Mouse (Mus musculus) CH12.LX (cell line): Measurements from ENCODE around the gene BC051019. TPM values are rescaled to one million over a fixed set of nuclear protein-coding genes. Genes with fewer than 3 reads are reported as not detected.
A peak's percentile ranks its signal among the peaks of the same experiment; 100 is the strongest.

Experiments
- DNase-seq: peaks from one replicate; pipeline ENCODE4 v3.0.0-alpha.2; 2013; ENCODE audit errors: extremely low read depth
- H3K27ac ChIP-seq: 2 replicates; pipeline ENCODE4 v1.5.1; 2012; ENCODE audit warnings: low read depth, mild to moderate bottlenecking, control low read depth, moderate library complexity; ENCODE audit not compliant: insufficient read depth
- H3K27me3 ChIP-seq: replicated peaks from 2 replicates; pipeline ENCODE3; 2012; ENCODE audit warnings: inconsistent platforms
- H3K36me3 ChIP-seq, 2 experiments: replicated peaks in 1 of 2; 2 replicates each; pipeline versions ENCODE3 to v1.6.1; 2012; ENCODE audit warnings: inconsistent platforms in 1 of 2, low read length in 1 of 2, mild to moderate bottlenecking in 1 of 2, mixed read lengths in 1 of 2, moderate library complexity in 1 of 2; ENCODE audit not compliant: control insufficient read depth in 1 of 2, insufficient read depth in 1 of 2
- H3K4me1 ChIP-seq, 2 experiments: 2 replicates each; pipeline ENCODE4 v1.6.1; 2012; ENCODE audit warnings: inconsistent platforms in 1 of 2, moderate library complexity in 1 of 2; ENCODE audit not compliant: insufficient read depth in 2 of 2, control insufficient read depth in 1 of 2
- H3K4me2 ChIP-seq: 2 replicates; pipeline ENCODE4 v1.6.1; 2012; ENCODE audit warnings: low read depth, mild to moderate bottlenecking, control low read depth; ENCODE audit not compliant: poor library complexity, insufficient read depth, severe bottlenecking
- H3K4me3 ChIP-seq, 3 experiments: fragments of 150-350 bp in 1 of 3; sonication (generic) in 1 of 3; replicated peaks in 1 of 3; 2 replicates each; pipeline versions ENCODE3 to v1.5.1; 2011 to 2012; ENCODE audit warnings: low read depth in 2 of 3, low read length in 2 of 3, mild to moderate bottlenecking in 2 of 3, moderate library complexity in 2 of 3, control low read depth in 1 of 3, improper control_type of control experiment in 1 of 3, inconsistent platforms in 1 of 3, mixed read lengths in 1 of 3; ENCODE audit not compliant: poor library complexity in 1 of 3
- H3K79me2 ChIP-seq: replicated peaks from 2 replicates; pipeline ENCODE4 v1.6.1; 2012; ENCODE audit warnings: mild to moderate bottlenecking, moderate library complexity; ENCODE audit not compliant: control insufficient read depth, poor library complexity, insufficient read depth, severe bottlenecking; ENCODE audit errors: extremely low read depth
- H3K9ac ChIP-seq: 2 replicates; pipeline ENCODE4 v1.6.1; 2012; ENCODE audit warnings: low read depth, mild to moderate bottlenecking, control low read depth, moderate library complexity; ENCODE audit not compliant: insufficient read depth
- H3K9me3 ChIP-seq: replicated peaks from 2 replicates; pipeline ENCODE3; 2012; ENCODE audit warnings: low read length, inconsistent platforms, mixed read lengths
- CHD1 ChIP-seq: IDR thresholded peaks from 2 replicates; pipeline ENCODE4 v1.6.1; 2012; ENCODE audit warnings: low read depth, low read length, improper control_type of control experiment, inconsistent platforms
- CHD2 ChIP-seq: IDR thresholded peaks from 2 replicates; pipeline ENCODE4 v1.6.1; 2011; ENCODE audit warnings: low read length, improper control_type of control experiment
- ETS1 ChIP-seq: conservative IDR thresholded peaks from 2 replicates; pipeline ENCODE4 v1.6.1; 2012; ENCODE audit warnings: low read depth, mild to moderate bottlenecking, inconsistent platforms, low read length, improper control_type of control experiment, moderate library complexity
- IRF4 ChIP-seq: IDR thresholded peaks from 2 replicates; pipeline ENCODE4 v1.6.1; 2014; ENCODE audit warnings: low read depth, mild to moderate bottlenecking, inconsistent platforms, low read length, improper control_type of control experiment
- JUN ChIP-seq: IDR thresholded peaks from 2 replicates; pipeline ENCODE4 v1.6.1; 2011; ENCODE audit warnings: low read depth, mild to moderate bottlenecking, low read length, improper control_type of control experiment, moderate library complexity; ENCODE audit not compliant: insufficient read depth
- JUND ChIP-seq: conservative IDR thresholded peaks from 2 replicates; pipeline ENCODE4 v1.6.1; 2011; ENCODE audit warnings: low read depth, low read length, improper control_type of control experiment
- MAFK ChIP-seq: IDR thresholded peaks from 2 replicates; pipeline ENCODE4 v1.6.1; 2011; ENCODE audit warnings: low read length, improper control_type of control experiment; ENCODE audit not compliant: insufficient replicate concordance
- MAZ ChIP-seq: IDR thresholded peaks from 2 replicates; pipeline ENCODE4 v1.6.1; 2012; ENCODE audit warnings: low read depth, mild to moderate bottlenecking, inconsistent platforms, low read length, improper control_type of control experiment, moderate library complexity
- MEF2A ChIP-seq: IDR thresholded peaks from 2 replicates; pipeline ENCODE4 v1.6.1; 2014; ENCODE audit warnings: low read depth, mild to moderate bottlenecking, inconsistent platforms, low read length, improper control_type of control experiment, borderline replicate concordance
- NRF1 ChIP-seq: IDR thresholded peaks from 2 replicates; pipeline ENCODE4 v1.6.1; 2014; ENCODE audit warnings: low read depth, mild to moderate bottlenecking, inconsistent platforms, low read length, improper control_type of control experiment, moderate library complexity
- PAX5 ChIP-seq: IDR thresholded peaks from 2 replicates; pipeline ENCODE4 v1.6.1; 2012; ENCODE audit warnings: low read length, inconsistent platforms, mixed read lengths
- POLR2AphosphoS2 ChIP-seq: IDR thresholded peaks from 2 replicates; pipeline ENCODE4 v1.6.1; 2011; ENCODE audit warnings: low read depth, low read length, improper control_type of control experiment
- RCOR1 ChIP-seq: conservative IDR thresholded peaks from 2 replicates; pipeline ENCODE4 v1.6.1; 2012; ENCODE audit warnings: low read depth, mild to moderate bottlenecking, inconsistent platforms, low read length, improper control_type of control experiment
- SMC3 ChIP-seq: IDR thresholded peaks from 2 replicates; pipeline ENCODE4 v1.6.1; 2011; ENCODE audit warnings: low read depth, low read length, improper control_type of control experiment
- TBP ChIP-seq: conservative IDR thresholded peaks from 2 replicates; pipeline ENCODE4 v1.6.1; 2011; ENCODE audit warnings: low read depth, low read length, improper control_type of control experiment
- UBTF ChIP-seq: IDR thresholded peaks from 2 replicates; pipeline ENCODE4 v1.6.1; 2012; ENCODE audit warnings: low read depth, mild to moderate bottlenecking, inconsistent platforms, low read length, improper control_type of control experiment, moderate library complexity
- ZC3H11A ChIP-seq: IDR thresholded peaks from 2 replicates; pipeline ENCODE4 v1.6.1; 2012; ENCODE audit warnings: low read depth, mild to moderate bottlenecking, inconsistent platforms, low read length, improper control_type of control experiment
- ZMIZ1 ChIP-seq: IDR thresholded peaks from 2 replicates; pipeline ENCODE4 v1.6.1; 2012; ENCODE audit warnings: low read depth, mild to moderate bottlenecking, inconsistent platforms, low read length, improper control_type of control experiment
- ZNF384 ChIP-seq: IDR thresholded peaks from 2 replicates; pipeline ENCODE4 v1.6.1; 2012; ENCODE audit warnings: low read depth, low read length, improper control_type of control experiment, inconsistent platforms
- dilution Hi-C: fragments of 300-500 bp; cut with MboI; formaldehyde crosslinking; loops from 2 replicates; pipeline ENCODE4 v1.14.3; 2020; ENCODE audit warnings: low sequenced_read_pairs; ENCODE audit not compliant: extremely low pct_unique_long_range_greater_than_20kb, extremely low pct_ligation_motif_present
- in situ Hi-C: fragments of 300-500 bp; cut with MboI; formaldehyde crosslinking; loops from 3 replicates; pipeline ENCODE4 v1.14.3; 2019; ENCODE audit warnings: low sequenced_read_pairs, low pct_ligation_motif_present, low pct_unique_long_range_greater_than_20kb, mixed read lengths
- polyA plus RNA-seq: library from polyadenylated mRNA; unstranded; fragments of >175 nt; gene quantifications from 2 replicates; pipeline ENCODE4 v1.2.1, GENCODE M21; 2012; ENCODE audit warnings: low read depth; ENCODE audit not compliant: insufficient read length
- total RNA-seq, 2 experiments: library from RNA; depleted of rRNA; stranded (reverse); fragments of 300-350 nt in 1 of 2; fragments of >200 nt in 1 of 2; gene quantifications; 2 replicates each; pipeline ENCODE4 v1.2.3; 2012 to 2014

The BC051019 gene
- total and polyA plus RNA-seq, 3 experiments: 0.17 to 0.33 TPM; not detected in 1

DNA sequence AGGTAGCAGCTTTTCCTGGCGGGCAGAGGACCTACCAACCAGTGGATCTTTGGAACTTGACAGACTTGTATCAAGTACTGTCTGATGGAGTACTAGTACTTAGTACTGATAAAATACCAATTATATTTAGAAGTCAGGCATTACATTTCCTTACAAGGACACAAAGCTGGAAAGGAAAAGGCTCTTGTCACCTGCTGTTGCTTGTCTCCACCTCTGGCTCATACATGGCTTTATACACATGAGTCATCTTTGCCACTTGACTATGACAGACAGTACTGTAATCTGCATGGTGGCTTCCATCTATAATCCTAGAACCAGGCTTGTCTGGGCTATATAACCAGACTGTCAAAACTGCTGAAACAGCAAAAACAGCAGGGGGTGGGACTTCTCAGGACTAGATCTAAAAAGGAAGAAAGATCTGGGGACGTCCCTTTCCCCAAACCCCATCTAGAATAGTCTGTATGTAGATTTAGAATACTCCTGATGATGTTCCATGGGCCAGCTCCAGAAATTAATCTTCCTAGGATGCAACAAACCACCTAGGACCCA, 10.1 kb downstream of the BC051019 start:
- peak; percentile 31 for DNase-seq
- Histone ChIP-seq H3K4me2 (no peak overlapping the region), H3K9ac (no peak overlapping the region), H3K4me1 (peaks cover 0 to 17% of the 10 kb centered on the region in 2 experiments; a peak in 2 of 4 replicates), H3K79me2 (no peaks in the 10 kb centered on the region), H3K27me3 (no peaks in the 10 kb centered on the region), H3K9me3 (no peaks in the 10 kb centered on the region), H3K27ac (no peak overlapping the region), H3K4me3 (no peak overlapping the region), H3K36me3 (peaks cover 29 to 51% of the 10 kb centered on the region in 2 experiments)
- in situ Hi-C loops: no loop called here
- TF ChIP-seq MAFK: peak; percentile 98
- no peak for TF ChIP-seq PAX5
- dilution Hi-C loops: no loop called here

DNA sequence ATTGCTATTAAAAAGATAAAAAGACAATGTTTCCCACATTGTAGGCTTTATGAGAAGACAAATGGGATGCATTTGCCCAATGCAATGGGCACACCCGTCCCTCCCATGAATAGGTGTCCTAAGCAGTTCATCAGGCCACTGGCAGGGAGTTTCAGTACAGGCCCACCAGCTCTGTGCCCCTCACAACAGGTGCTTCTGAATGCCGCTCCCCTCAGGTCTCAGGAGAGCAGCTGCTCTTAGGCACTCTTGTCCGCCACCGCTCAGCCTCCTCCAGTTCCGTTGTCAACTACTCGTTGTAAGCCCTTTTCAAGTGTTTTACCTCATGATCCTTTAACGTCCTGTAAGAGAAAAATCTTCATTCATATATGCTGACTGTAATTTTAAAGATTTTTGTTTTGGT, 11.5 kb downstream of the BC051019 start:
- dilution Hi-C loops: no loop called here
- Histone ChIP-seq H3K27me3 (no peaks in the 10 kb centered on the region), H3K9ac (no peak overlapping the region), H3K79me2 (no peaks in the 10 kb centered on the region), H3K4me3 (no peak overlapping the region), H3K4me2 (no peak overlapping the region), H3K36me3 (peaks cover 40 to 59% of the 10 kb centered on the region in 2 experiments), H3K4me1 (peaks cover 2 to 30% of the 10 kb centered on the region in 2 experiments; a peak in 3 of 4 replicates), H3K27ac (no peak overlapping the region), H3K9me3 (no peaks in the 10 kb centered on the region)
- no peak for DNase-seq
- TF ChIP-seq CHD2: no peak
- no peak for TF ChIP-seq ZNF384
- TF ChIP-seq IRF4: no peak
- no peak for TF ChIP-seq ZMIZ1
- no peak for TF ChIP-seq POLR2AphosphoS2
- TF ChIP-seq MEF2A: no peak
- TF ChIP-seq ETS1: no peak
- no peak for TF ChIP-seq CHD1
- no peak for TF ChIP-seq JUND
- no peak for TF ChIP-seq SMC3
- in situ Hi-C loops: no loop called here

DNA sequence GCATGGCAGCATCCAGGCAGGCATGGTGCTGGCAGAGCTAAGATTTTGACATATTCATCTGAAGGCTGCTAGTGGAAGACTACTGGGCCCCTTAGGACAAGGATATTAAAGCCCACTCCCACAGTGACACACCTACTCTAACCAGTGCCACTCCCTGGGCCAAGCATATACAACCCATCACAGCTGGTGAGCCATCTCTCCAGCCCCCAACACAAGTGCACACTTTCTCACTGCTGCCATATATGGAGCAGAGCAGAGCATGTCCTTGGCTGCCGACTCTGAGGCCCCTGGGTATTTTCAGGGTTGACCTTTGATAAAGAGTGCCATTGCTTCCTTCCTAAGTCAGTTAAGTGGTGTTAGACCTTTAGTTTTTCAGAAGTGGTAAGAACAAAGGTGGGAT, 13.6 kb downstream of the BC051019 start:
- no peaks in the 10 kb centered on the region for H3K9me3 ChIP-seq
- no peaks in the 10 kb centered on the region for H3K79me2 ChIP-seq
- peaks cover 40 to 65% of the 10 kb centered on the region in 2 experiments for H3K36me3 ChIP-seq
- H3K9ac ChIP-seq: no peak overlapping the region
- H3K27ac ChIP-seq: no peak overlapping the region
- no peak for DNase-seq
- peaks cover 2 to 50% of the 10 kb centered on the region in 2 experiments; a peak in 3 of 4 replicates for H3K4me1 ChIP-seq
- no peaks in the 10 kb centered on the region for H3K27me3 ChIP-seq
- TF ChIP-seq MAZ: no peak
- no peak for TF ChIP-seq ZC3H11A
- TF ChIP-seq NRF1: no peak
- no peak for TF ChIP-seq MEF2A
- TF ChIP-seq UBTF: no peak
- TF ChIP-seq TBP: no peak
- no peak for TF ChIP-seq JUND
- no peak for TF ChIP-seq JUN
- no peak for TF ChIP-seq RCOR1
- dilution Hi-C loops: no loop called here
- H3K4me3 ChIP-seq: no peak overlapping the region
- in situ Hi-C loops: no loop called here
- H3K4me2 ChIP-seq: no peak overlapping the region
